Mouse (Mus musculus): ENCODE results near the gene Inpp5k.

Inpp5k gene

DNA sequence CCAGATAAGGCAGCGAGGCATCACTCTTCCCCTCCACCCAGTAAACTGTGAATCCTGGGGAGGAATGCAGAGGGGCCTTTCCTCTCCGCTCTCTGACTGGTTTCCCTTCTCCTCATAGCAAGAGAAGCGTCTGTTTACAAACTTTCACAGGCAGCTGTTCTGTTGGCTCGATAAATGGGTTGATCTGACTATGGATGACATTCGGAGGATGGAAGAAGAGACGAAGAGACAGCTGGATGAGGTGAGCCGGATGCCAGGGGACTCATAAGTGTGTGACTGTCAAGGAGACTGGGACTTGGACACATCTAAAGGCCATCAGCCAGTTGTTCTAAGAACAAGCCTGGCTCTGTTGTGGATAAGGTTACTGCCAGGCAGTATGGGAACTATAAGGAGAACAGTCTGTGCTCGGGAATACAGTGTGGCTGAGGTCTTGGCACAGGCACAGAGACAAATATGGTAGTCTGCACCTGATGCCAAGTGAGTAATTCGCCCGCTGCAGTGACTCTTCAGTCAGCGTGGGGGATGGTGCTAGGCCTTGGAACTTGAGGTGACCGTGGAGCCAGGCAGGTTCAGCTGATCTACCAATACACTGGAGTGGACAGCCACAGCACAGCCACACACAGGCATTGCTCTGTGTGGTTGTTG is 10.5 kb upstream of the Inpp5k start:
- no peak for DNase-seq (ENCODE audit: extremely low read depth, low read depth)

DNA sequence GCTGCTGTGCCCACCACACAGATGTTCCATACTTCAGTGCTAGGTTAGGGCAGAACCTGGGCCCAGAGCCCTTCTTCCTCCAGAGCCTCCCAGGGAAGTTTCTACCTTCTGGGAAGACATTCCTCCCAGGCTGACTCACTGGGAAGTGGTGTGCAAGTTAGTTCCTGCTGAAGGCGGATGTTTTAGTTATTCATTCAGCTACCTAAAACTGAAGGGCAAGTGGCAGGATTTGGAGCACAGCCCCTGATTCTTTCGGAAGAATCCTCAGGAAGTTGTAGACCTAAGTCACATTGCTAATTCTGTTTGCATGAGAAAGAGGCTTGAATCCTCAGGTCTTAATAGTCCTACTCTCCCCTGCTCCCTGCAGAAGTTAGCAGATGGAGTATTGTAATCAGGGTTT is 9.4 kb upstream of the Inpp5k start:
- no peak for DNase-seq (ENCODE audit: extremely low read depth, low read depth)

DNA sequence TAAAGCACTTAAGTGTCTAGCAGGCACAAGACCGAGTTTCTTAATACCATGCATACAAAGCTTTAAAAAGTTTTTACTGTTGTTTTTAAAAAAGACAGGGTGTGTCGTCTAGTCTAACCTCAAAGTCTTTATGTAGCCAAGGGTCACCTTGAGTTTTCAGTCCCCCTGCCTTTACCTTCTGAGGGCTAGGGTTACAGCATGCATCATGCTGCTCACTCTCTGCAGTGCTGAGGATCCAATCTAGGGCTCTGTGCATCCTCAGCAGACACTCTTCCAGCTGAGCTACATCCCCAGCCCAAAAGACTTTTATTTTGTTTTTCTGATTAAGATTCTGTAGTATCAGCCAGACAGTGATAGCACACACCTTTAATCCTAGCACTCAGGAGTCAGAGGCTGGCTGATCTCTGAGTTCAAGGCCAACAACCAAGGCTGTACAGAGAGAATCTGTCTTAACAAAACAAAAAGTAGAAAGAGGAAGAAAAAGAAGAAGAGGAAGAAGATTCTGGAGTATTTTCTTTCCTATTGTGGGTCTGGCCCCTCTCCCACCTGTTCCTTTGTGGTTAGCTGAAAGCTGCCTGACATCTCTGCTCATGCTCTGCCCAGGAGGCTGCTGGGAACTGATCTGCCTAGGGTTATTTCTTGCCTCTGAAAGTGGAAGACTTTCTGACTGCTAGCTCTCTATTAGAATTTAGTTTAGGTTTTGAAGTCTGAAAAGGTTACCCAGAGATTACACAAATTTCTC is 8.0 kb upstream of the Inpp5k start:
- peak; percentile 71 for DNase-seq (ENCODE audit: extremely low read depth, low read depth)

DNA sequence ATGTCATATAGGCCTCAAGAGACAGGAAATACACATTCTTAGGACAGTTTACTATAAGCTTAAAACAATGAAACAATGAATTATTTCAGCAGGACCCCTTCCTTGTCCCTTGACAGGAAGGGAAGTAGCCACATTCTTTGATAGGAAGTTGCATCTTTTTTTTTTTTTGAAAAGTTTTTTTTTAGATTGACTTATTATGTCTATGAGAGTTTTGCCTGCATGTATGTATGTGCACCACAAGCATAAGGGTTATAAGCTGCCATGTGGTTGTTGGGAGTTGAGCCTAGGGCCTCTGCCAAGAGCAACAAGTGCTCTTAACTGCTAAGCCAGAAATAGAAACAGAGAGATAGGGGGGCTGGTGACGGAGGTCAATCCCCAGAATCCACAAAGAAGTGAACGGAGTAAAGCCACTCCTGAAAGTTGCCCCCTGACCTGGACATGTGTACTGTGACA is 6.7 kb upstream of the Inpp5k start:
- DNase-seq (ENCODE audit: extremely low read depth, low read depth): no peak

DNA sequence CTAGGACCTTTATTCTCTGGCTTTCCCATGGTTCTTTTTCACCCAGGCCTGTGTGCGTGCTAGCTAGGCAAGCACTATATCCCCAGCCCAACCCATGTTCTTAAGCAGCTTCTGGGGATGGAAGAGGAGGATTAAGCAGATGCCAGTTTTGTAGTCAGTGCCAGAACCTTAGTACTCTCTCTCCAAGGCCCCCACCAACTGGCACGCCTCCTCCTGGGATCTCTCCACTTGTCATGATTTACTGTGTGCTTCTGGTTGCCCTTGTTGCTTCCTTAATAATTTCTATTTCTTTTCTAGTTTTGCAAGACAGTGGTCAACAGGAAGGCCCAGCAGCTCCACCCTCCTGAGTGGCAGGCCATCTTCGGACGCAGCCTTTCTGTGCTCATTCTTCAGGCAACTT is 5.0 kb upstream of the Inpp5k start:
- no peak for DNase-seq (ENCODE audit: extremely low read depth, low read depth)

DNA sequence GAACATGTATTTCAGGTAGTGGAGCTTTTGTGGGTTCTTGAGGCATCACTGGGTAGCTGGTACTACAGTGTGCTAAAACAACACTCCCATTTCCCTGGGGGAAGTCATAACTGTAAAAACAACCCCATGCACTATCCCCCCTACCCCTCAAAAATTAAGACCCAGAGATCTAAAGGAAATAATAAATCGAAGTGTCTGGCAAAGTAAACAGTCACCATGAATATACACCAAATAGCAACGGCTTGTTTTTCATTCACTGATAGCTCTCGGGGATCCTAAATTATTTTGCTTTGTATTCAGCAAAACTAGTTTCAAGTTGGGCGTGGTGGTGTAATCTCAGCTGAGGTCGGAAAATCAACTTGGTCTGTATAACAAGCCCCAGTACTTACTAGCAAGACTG is 690 bp upstream of the Inpp5k start:
- no peak for DNase-seq (ENCODE audit: extremely low read depth, low read depth)

DNA sequence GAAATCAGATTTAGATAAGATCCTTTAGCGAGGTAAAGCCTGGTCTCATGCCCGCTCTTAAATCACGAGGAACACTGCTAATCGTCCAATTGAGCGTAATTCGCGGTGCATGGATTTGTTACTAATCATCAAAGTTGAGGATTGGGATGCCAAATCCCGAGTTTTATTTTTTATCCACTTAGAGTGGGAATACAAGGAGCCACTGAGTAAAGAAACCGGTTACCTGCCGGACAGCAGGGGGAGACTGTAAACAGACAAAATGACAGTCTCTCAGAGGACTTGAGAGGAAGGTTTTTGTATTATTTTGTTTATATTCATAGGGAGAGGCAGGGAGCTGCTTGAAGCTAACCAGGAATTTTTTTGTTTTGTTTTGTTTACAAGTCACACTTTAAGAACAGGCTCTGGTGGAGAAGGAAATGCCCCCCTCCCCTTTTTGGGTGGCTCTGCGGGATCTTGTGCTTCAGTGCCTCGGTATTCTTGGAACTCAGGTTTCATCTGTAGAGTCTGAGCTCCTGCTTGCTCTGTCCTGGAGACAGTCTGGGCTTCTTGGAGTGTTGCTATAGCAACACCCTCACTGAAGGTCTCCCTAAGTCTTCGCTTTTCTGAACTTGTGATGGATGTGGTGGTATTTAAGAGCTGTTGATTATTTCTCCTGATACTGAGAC is 905 bp downstream of the Inpp5k start:
- DNase-seq (ENCODE audit: extremely low read depth, low read depth): no peak

DNA sequence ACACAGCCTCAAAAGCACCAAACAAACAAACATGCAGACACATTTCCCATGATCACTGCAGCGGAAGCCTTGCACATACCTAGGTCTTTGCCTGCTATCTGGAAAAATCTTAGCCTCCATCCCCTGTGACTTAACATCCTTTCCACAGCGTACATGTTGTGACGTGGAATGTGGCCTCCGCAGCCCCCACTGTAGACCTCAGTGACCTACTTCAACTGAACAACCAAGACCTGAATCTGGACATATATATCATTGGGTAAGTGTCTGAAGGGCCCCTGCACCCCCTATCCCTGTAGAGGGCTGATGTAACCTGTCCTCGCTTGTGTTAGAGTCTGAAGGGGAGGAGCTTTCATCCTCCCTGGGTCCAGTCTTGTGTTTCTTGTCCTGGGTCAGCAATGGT is 2.1 kb downstream of the Inpp5k start:
- no peak for DNase-seq (ENCODE audit: extremely low read depth, low read depth)

DNA sequence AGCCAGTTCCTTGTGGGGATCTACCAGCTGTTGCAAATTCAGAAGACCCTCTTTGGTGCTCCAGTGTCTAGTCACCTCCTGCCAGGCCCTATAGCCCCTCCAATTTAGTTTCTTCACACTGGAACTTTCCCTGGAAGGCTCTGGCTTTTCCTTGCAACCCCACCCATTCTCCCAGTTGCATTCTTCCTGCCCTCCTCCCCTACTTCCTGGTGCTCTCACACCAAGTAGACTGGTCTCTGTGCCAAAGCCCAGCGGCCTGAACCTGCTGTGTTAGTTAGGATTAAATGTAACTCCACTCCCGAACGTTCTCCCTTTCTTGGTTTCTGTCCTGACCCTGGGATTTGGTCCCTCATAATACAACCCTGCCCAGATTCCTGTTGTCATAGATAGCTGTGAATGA is 4.0 kb downstream of the Inpp5k start:
- DNase-seq (ENCODE audit: extremely low read depth, low read depth): no peak

DNA sequence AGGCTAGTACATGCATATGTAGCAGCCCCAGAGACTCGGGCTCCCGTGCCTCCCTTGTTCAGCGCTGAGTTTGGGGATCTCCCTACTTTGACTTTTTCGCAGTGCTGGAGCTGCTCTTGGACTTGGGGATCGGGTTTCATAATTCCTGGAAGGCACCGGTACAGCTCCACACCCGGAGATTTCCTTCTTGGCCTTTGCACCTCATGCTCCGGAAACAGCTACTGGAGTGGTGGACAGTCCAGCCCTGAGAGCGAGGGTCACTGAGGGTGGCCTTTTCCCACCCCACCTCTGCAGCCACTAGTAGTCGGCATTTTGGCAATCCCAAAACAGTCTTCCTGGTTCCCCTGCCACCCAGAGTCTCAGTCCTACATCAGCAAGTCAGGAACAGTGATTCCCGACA is 4.5 kb downstream of the Inpp5k start:
- no peak for DNase-seq (ENCODE audit: extremely low read depth, low read depth)

DNA sequence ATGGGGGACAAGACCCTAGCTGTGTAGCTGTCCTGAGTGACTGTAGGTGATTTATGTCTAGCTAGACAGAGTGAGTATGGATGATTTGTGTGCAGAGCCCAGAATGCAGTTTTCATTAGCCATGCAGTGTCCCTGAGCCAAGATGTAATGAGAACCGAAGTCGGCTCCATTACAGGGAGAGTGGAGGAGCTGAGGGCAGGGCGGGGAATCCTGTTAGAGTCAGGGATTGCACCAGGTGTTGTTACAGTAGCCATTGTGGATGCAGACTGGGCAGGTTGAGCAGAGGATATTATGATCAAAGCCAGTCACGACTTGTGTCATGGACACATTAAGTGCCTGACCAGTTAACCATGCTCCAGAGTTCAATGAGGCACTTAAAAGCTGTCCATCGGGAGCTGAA is 12.5 kb downstream of the Inpp5k start:
- no peak for DNase-seq (ENCODE audit: extremely low read depth, low read depth)

DNA sequence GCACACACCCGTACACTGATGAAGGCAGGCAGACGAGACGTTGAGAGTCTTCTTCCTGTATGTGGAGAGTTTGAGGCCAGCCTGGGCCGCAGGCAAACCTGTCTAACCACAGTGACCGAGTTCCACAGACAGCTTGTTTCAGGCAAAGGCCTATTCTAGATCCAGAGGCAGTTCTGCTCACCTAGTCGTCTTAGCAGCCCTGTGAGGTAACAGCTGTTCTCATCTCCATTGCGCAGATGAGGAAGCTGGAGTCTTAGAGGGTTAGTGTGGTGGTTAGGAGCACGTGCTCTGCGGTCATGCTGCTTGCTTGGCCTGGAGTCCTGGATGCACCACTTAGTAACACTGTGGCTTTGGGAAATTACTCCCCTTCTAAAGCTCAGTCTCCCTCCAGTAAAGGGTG is 13.9 kb downstream of the Inpp5k start:
- DNase-seq (ENCODE audit: extremely low read depth, low read depth): no peak

DNA sequence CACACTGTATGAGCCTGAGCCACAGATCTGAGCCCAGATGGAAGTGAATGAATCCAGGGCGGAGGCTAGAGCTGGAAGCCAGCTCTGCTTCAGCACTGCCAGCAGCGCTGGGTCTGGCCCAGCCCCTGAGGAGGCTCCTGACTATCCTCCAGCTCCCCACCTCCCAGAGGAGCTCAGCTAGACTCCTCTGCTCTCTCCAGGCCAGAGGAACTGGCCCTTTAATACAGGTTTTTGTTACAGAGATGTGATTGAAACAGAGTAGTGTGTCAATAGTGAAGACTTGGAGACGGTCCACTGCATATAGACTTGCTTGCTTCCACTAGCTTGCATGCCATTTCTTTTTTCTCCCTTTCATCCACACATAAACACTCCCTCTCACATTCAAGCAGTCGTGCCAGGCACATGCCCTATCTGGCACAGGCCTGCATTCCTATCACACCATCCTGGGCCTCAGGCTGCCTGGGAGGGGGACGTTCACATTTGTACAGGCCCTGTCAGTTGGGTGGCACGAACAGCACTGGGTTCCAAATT is 17.0 kb downstream of the Inpp5k start:
- no peak for DNase-seq (ENCODE audit: extremely low read depth, low read depth)

DNA sequence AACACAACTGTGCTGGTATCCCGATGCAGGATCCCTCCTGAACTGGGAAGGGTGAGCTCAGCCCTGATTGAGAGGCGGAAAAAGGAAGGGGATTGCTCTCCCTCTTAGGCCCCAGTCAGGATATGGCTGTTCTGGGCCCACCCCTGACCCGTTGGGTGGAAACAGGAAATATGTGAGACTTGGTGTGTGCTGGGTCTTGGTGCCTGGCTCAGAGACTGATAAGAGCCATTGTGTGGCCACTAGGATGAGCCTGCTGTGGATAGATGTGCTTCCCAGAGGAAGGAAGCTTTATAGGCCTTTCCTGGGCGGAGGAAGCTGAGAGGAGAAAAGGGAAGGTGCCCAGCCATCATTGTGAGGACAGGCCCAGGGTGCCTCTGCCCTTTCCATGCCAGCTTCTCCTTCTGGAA is 18.4 kb downstream of the Inpp5k start:
- peak; percentile 56 for DNase-seq (ENCODE audit: extremely low read depth, low read depth)

DNA sequence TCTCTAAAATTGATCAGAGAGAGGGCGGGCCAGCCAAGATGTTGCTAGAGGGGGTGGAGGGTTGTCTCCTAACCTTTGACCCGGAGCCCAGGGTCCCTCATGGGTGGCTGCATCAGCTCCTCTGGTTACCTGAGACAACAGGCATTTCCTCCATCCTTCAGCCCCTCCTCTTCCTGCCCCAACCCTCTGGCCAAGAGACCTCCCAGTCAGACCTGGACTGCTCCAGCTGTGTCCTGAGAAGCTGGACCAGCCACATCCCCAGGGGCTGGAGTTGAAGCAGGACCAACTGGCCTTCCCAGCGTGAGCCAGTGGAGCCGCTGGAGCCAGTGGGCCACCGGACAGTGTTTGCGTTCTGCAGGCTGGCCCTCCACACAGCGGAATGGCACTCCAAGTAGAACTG is 19.5 kb downstream of the Inpp5k start, which contains the start of gene Myo1c:
TSS of gene Myo1c (plus strand) at position 194 of the 400 bp plus-strand sequence.
- no peak for DNase-seq (ENCODE audit: extremely low read depth, low read depth)

DNA sequence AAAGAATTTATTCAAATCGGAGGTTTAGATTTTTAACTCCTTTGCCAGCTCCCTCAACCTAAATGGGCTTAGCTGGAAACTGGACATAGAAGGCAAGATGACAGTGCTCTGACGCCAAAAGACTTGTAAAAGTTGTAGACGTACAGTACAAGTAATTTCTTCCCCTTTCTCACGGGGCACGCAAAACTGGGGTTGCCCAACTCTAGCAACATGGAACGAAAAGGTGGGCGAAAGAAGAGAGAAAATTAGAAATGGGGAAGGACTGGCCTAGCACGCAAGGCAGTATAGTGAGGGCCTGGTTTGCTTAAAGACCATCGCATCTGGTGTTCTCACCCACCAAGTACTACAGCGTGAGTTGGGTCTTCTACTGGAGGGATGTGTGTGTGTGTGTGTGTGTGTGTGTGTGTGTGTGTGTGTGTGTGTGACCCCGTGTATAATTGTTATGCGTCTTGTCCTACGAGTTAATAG is 20.2 kb downstream of the Inpp5k start:
- DNase-seq (ENCODE audit: extremely low read depth, low read depth): no peak

DNA sequence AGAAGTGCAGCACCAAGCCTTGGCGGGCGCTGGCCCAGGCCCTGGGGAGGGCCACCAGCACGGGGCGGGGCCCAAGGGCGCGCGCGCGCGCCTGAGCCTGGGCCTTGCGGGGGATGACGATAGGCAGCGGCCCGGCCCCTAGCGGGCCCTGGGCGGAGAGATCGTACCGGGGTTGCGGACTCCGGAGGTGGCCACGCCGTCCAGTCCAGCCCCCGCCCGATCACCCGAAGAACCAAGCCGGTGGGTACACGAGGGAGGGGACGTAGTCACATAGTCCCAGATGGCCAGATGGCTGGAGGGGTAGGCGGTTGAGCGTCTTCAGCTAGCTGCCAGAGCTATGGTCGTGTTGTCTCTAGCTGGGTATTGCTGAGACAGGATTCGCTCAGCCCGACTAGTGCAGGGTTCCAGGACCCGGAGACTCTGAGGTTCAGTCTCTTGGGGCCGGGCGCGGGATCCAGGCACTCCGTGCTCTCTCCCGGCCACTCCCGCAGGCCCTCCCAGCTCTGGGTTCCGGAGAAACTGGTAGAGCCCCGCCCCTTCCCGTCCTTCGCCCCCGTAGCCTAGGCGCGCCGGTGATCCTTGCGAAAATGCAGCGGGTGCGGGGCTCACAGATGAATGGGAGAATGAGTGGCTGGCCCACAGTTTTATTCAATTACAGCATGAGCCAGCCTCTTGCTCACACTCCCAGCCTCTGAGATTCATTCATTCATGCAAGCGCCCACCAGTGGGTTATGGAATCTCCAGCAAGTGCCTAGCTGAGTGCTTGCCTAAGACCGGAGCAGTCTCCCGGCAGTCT is 20.8 kb downstream of the Inpp5k start:
- DNase-seq (ENCODE audit: extremely low read depth, low read depth): peak; percentile 64

DNA sequence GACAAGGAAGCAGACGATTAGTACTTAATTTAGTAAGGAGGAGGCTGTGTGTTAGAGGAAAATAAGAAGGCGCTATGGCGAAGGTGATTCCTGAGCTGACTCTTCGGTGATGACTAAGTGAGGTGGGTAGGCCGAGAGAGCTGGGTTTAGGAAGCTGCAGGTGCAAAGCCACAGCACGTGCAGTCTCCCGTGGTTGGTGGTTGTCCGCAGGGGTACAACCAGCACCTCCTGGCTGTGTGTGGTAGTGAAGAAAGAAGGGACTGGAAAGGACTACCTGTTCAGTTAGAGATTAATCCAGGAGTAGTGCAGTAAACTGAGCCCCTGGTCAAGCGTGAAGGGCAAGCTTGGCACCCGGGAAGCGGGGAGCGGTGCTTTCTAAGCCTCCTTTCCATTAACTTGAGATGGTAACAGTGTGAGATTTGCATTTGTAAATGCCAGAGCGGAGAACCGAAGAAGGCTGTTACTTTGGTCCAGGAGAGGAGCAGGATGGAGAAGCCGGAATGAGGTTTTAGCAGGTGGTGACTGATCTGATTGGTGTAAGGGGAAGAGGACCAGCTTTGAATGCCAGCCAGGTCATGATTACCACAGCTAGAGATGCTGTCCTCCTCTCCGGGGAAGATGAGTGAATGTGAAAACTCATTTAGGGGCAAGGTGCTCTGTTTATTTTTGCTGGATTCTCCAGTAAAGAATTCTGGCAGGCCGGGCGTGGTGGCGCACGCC is 21.6 kb downstream of the Inpp5k start:
- no peak for DNase-seq (ENCODE audit: extremely low read depth, low read depth)

DNA sequence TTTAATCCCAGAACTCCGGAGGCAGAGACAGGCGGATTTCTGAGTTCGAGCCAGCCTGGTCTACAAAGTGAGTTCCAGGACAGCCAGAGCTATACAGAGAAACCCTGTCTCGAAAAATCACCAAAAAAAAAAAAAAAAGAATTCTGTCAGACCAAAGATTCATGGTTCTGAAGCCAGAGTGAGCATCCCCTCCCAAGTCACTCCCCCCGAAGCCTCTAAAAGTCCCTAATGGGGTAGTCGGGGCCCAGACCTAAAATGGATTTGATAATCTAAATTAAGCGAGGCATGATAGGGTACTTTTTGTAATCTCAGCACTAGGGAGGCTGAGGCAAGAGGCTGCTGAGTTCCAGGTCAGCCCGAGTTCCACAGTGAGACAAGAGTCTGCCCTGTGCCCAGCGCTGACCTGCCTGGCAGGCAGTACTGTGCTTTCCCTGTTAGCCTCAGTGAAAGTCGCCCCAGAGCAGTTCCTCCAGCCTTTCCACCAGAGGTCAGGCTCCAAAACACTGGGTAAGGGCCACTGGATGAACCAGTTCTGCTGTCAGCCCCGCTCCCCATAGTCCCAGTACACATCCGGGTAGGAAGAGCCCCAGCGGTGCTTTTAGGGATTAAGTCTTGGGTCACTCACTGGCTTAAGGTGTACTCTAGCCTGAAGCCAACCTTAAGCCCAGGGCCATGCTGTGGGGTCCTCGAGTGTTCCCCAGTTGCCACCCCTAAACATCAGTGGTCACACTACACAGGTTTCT is 22.3 kb downstream of the Inpp5k start:
- no peak for DNase-seq (ENCODE audit: extremely low read depth, low read depth)
